Mouse (Mus musculus) left cerebral cortex, postnatal 25 days (tissue): ENCODE data around the gene Snx7. TPM values are rescaled to one million over a fixed set of nuclear protein-coding genes. Genes with fewer than 3 reads are reported as not detected.

Experiments used
- DNase-seq, 2 experiments: peaks; one replicate each; pipeline ENCODE4 v3.0.0; 2022; ENCODE audit warnings: low spot score in 2 of 2, mixed read lengths in 1 of 2
- intact Hi-C: fragments of 180-260 bp; cut with DNase I; formaldehyde crosslinking; loops from one replicate; pipeline ENCODE4 v1.15.1; 2025
- total RNA-seq, 2 experiments: library from RNA; stranded (reverse); gene quantifications; 2 replicates each; pipeline ENCODE4 v1.2.3; 2021

The Snx7 gene
- total RNA-seq, result 10 to 100 TPM; 19.1 to 21.8 TPM

GRCm38 (mm10) chr3:117868637-117869323 is at the start of gene Snx7:
TSS of gene Snx7 (minus strand) at chr3:117868936.
- peak; percentile 89 for DNase-seq
- intact Hi-C loops, result loop anchor here (10.0 kb wide), 1 partner anchor 714 kb away; no protein-coding TSS in a partner anchor

- intact Hi-C loops, result no loop called here
- no peak for DNase-seq
These were observed 46.7 kb upstream of the Snx7 start for GRCm38 (mm10) chr3:117915420-117915819.

- intact Hi-C loops, result no loop called here
- no peak for DNase-seq
These were observed 25.0 kb upstream of the Snx7 start for GRCm38 (mm10) chr3:117893736-117894135.

GRCm38 (mm10) chr3:117875450-117875849 is 6.7 kb upstream of the Snx7 start:
- intact Hi-C loops, result no loop called here
- DNase-seq, result no peak

- intact Hi-C loops, result no loop called here
- DNase-seq, result no peak
These were observed 4.6 kb upstream of the Snx7 start for GRCm38 (mm10) chr3:117873209-117873863.

- intact Hi-C loops, result loop anchor here (10.0 kb wide), 1 partner anchor 715 kb away; no protein-coding TSS in a partner anchor
- DNase-seq, result peak in 1 of 2 experiments; percentile 14
These were observed 584 bp upstream of the Snx7 start for GRCm38 (mm10) chr3:117869324-117869715.

- DNase-seq, result no peak
- intact Hi-C loops, result loop anchor here (10.0 kb wide), 1 partner anchor 713 kb away; no protein-coding TSS in a partner anchor
These were observed 645 bp downstream of the Snx7 start for GRCm38 (mm10) chr3:117868091-117868490.

GRCm38 (mm10) chr3:117866696-117867407 is 1.9 kb downstream of the Snx7 start:
- no peak for DNase-seq
- intact Hi-C loops, result loop anchor here (10.0 kb wide), 1 partner anchor 712 kb away; no protein-coding TSS in a partner anchor

GRCm38 (mm10) chr3:117865621-117866020 is 3.1 kb downstream of the Snx7 start:
- DNase-seq, result no peak
- intact Hi-C loops, result loop anchor here (10.0 kb wide), 1 partner anchor 711 kb away; no protein-coding TSS in a partner anchor

- no peak for DNase-seq
- intact Hi-C loops, result loop anchor here (10.0 kb wide), 1 partner anchor 708 kb away; no protein-coding TSS in a partner anchor
These were observed 5.8 kb downstream of the Snx7 start for GRCm38 (mm10) chr3:117862951-117863350.

GRCm38 (mm10) chr3:117861977-117862434 is 6.7 kb downstream of the Snx7 start:
- DNase-seq, result no peak
- intact Hi-C loops, result loop anchor here (10.0 kb wide), 1 partner anchor 707 kb away; no protein-coding TSS in a partner anchor

GRCm38 (mm10) chr3:117858996-117859395 is 9.7 kb downstream of the Snx7 start:
- DNase-seq, result peak in 1 of 2 experiments; percentile 58
- intact Hi-C loops, result loop anchor here (10.0 kb wide), 2 partner anchors 284 to 576 kb away; partner anchors contain the start of gene Plppr5

GRCm38 (mm10) chr3:117853729-117854128 is 15.0 kb downstream of the Snx7 start:
- intact Hi-C loops, result loop anchor here (10.0 kb wide), 2 partner anchors 279 to 581 kb away; partner anchors contain the start of gene Plppr5
- peak in 1 of 2 experiments; percentile 91 for DNase-seq

GRCm38 (mm10) chr3:117852054-117852361 is 16.7 kb downstream of the Snx7 start:
- intact Hi-C loops, result loop anchor here (10.0 kb wide), 2 partner anchors 277 to 583 kb away; partner anchors contain the start of gene Plppr5
- no peak for DNase-seq

- DNase-seq, result no peak
- intact Hi-C loops, result loop anchor here (10.0 kb wide), 2 partner anchors 277 to 583 kb away; partner anchors contain the start of gene Plppr5
These were observed 17.3 kb downstream of the Snx7 start for GRCm38 (mm10) chr3:117851278-117852053.

GRCm38 (mm10) chr3:117848866-117849265 is 19.9 kb downstream of the Snx7 start:
- intact Hi-C loops, result loop anchor here (10.0 kb wide), 1 partner anchor 864 kb away; no protein-coding TSS in a partner anchor
- peak; percentile 63 to 96 for DNase-seq

GRCm38 (mm10) chr3:117842658-117843057 is 26.1 kb downstream of the Snx7 start:
- intact Hi-C loops, result loop anchor here (10.0 kb wide), 1 partner anchor 858 kb away; no protein-coding TSS in a partner anchor
- DNase-seq, result no peak

GRCm38 (mm10) chr3:117839867-117840545 is 28.7 kb downstream of the Snx7 start:
- DNase-seq, result peak in 1 of 2 experiments; percentile 68
- intact Hi-C loops, result loop anchor here (10.0 kb wide), 1 partner anchor 855 kb away; no protein-coding TSS in a partner anchor
